Mouse (Mus musculus): Measurements from ENCODE around the gene Dnajb12. TPM values are rescaled to one million over a fixed set of nuclear protein-coding genes. Genes with fewer than 3 reads are reported as not detected.
"Not testable (repeated sequence)": the region's sequence is repeated elsewhere in the genome, so short reads cannot be mapped to it uniquely, and the experiment has no call there.

The Dnajb12 gene
- polyA plus RNA-seq, 1 experiment from 2014 or later = 20.6 TPM

- H3K4me1 ChIP-seq (replicated peaks; ENCODE audit: control insufficient read depth, insufficient read depth, low read length) = peaks cover 14% of the 10 kb centered on the region; the same call in 1 of the 2 replicates
- peak; percentile 90 for DNase-seq (ENCODE audit: low spot score)
- peak; percentile 83 for ATAC-seq (ENCODE audit: low FRiP score)
- no peaks in the 10 kb centered on the region for H3K27me3 ChIP-seq (ENCODE audit: control insufficient read depth, insufficient read depth, low read length)
- H3K9ac ChIP-seq = no peak overlapping the region
- H3K27ac ChIP-seq = no peak overlapping the region
- H3K36me3 ChIP-seq (replicated peaks; ENCODE audit: control insufficient read depth, insufficient read depth) = no peaks in the 10 kb centered on the region
- H3K4me3 ChIP-seq (replicated peaks; ENCODE audit: low read length) = no peak overlapping the region
- WGBS = 37% methylated on average over 13 of the region's 13 CpGs
- no peaks in the 10 kb centered on the region for H3K9me3 ChIP-seq (ENCODE audit: control insufficient read depth, low read length)
- no peak overlapping the region for H3K4me2 ChIP-seq (replicated peaks)
Observed at GRCm38 (mm10) chr10:59864884-59865726, 14.3 kb upstream of the Dnajb12 start.

GRCm38 (mm10) chr10:59868266-59868665 is 11.1 kb upstream of the Dnajb12 start:
- Histone ChIP-seq H3K4me3 (replicated peaks; ENCODE audit: low read length) (no peak overlapping the region), H3K36me3 (replicated peaks; ENCODE audit: control insufficient read depth, insufficient read depth) (no peaks in the 10 kb centered on the region), H3K27me3 (ENCODE audit: control insufficient read depth, insufficient read depth, low read length) (no peaks in the 10 kb centered on the region), H3K4me2 (replicated peaks) (no peak overlapping the region), H3K27ac (no peak overlapping the region), H3K4me1 (replicated peaks; ENCODE audit: control insufficient read depth, insufficient read depth, low read length) (peaks cover 6% of the 10 kb centered on the region; the same call in 1 of the 2 replicates), H3K9me3 (ENCODE audit: control insufficient read depth, low read length) (no peaks in the 10 kb centered on the region), H3K9ac (no peak overlapping the region)
- ATAC-seq (ENCODE audit: low FRiP score) (no peak), DNase-seq (ENCODE audit: low spot score) (no peak)
- 46% methylated on average over 11 of the region's 11 CpGs for WGBS

GRCm38 (mm10) chr10:59870038-59870437 is 9.3 kb upstream of the Dnajb12 start:
- H3K4me3 ChIP-seq (replicated peaks; ENCODE audit: low read length) = no peak overlapping the region
- WGBS = 90% methylated on average over 6 of the region's 6 CpGs
- H3K9ac ChIP-seq = no peak overlapping the region
- no peaks in the 10 kb centered on the region for H3K36me3 ChIP-seq (replicated peaks; ENCODE audit: control insufficient read depth, insufficient read depth)
- H3K27me3 ChIP-seq (ENCODE audit: control insufficient read depth, insufficient read depth, low read length) = no peaks in the 10 kb centered on the region
- DNase-seq (ENCODE audit: low spot score) = no peak
- no peak overlapping the region for H3K27ac ChIP-seq
- H3K4me1 ChIP-seq (replicated peaks; ENCODE audit: control insufficient read depth, insufficient read depth, low read length) = no peaks in the 10 kb centered on the region
- ATAC-seq (ENCODE audit: low FRiP score) = no peak
- H3K9me3 ChIP-seq (ENCODE audit: control insufficient read depth, low read length) = no peaks in the 10 kb centered on the region
- no peak overlapping the region for H3K4me2 ChIP-seq (replicated peaks)

DNA sequence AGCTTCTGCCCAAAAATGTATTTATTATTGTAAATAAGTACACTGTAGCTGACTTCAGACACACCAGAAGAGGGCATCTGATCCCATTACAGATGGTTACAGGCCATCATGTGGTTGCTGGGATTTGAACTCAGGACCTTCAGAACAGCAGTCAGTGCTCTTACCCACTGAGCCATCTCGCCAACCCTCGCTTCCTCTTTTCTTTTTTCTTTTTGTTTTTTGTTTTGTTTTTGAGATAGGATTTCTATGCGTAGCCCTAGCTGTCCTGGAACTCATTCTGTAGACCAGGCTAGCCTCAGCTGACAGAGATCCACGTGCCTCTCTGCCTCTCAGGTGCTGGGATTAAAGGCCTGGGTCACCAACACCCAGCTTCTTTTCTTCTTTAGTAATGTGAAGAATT is 6.7 kb upstream of the Dnajb12 start:
- H3K27me3 ChIP-seq (ENCODE audit: control insufficient read depth, insufficient read depth, low read length); H3K9me3 ChIP-seq (ENCODE audit: control insufficient read depth, low read length); H3K27ac ChIP-seq; ATAC-seq (ENCODE audit: low FRiP score); H3K4me3 ChIP-seq (replicated peaks; ENCODE audit: low read length); H3K4me1 ChIP-seq (replicated peaks; ENCODE audit: control insufficient read depth, insufficient read depth, low read length); DNase-seq (ENCODE audit: low spot score); H3K36me3 ChIP-seq (replicated peaks; ENCODE audit: control insufficient read depth, insufficient read depth); H3K9ac ChIP-seq; H3K4me2 ChIP-seq (replicated peaks): not testable (repeated sequence)
- WGBS = 87% methylated on average over 4 of the region's 4 CpGs

- H3K27me3 ChIP-seq (ENCODE audit: control insufficient read depth, insufficient read depth, low read length) = no peaks in the 10 kb centered on the region
- H3K9me3 ChIP-seq (ENCODE audit: control insufficient read depth, low read length) = no peaks in the 10 kb centered on the region
- WGBS = 93% methylated on average over 5 of the region's 5 CpGs
- H3K27ac ChIP-seq = no peak overlapping the region
- no peak for DNase-seq (ENCODE audit: low spot score)
- H3K36me3 ChIP-seq (replicated peaks; ENCODE audit: control insufficient read depth, insufficient read depth) = no peaks in the 10 kb centered on the region
- H3K4me3 ChIP-seq (replicated peaks; ENCODE audit: low read length) = no peak overlapping the region
- ATAC-seq (ENCODE audit: low FRiP score) = no peak
- H3K4me2 ChIP-seq (replicated peaks) = no peak overlapping the region
- H3K9ac ChIP-seq = no peak overlapping the region
- H3K4me1 ChIP-seq (replicated peaks; ENCODE audit: control insufficient read depth, insufficient read depth, low read length) = no peaks in the 10 kb centered on the region
Observed at GRCm38 (mm10) chr10:59873206-59873605, 6.2 kb upstream of the Dnajb12 start.

GRCm38 (mm10) chr10:59873613-59874012 is 5.7 kb upstream of the Dnajb12 start:
- H3K4me3 ChIP-seq (replicated peaks; ENCODE audit: low read length) = no peak overlapping the region
- no peak for DNase-seq (ENCODE audit: low spot score)

GRCm38 (mm10) chr10:59875396-59875795 is 4.0 kb upstream of the Dnajb12 start:
- H3K36me3 ChIP-seq (replicated peaks; ENCODE audit: control insufficient read depth, insufficient read depth) = no peaks in the 10 kb centered on the region
- no peak overlapping the region for H3K4me3 ChIP-seq (replicated peaks; ENCODE audit: low read length)
- no peak overlapping the region for H3K27ac ChIP-seq
- no peak overlapping the region for H3K4me2 ChIP-seq (replicated peaks)
- no peak for DNase-seq (ENCODE audit: low spot score)
- peaks cover 4% of the 10 kb centered on the region; the same call in 1 of the 2 replicates for H3K4me1 ChIP-seq (replicated peaks; ENCODE audit: control insufficient read depth, insufficient read depth, low read length)
- no peaks in the 10 kb centered on the region for H3K27me3 ChIP-seq (ENCODE audit: control insufficient read depth, insufficient read depth, low read length)
- ATAC-seq (ENCODE audit: low FRiP score) = no peak
- no peaks in the 10 kb centered on the region for H3K9me3 ChIP-seq (ENCODE audit: control insufficient read depth, low read length)
- no peak overlapping the region for H3K9ac ChIP-seq
- 45% methylated on average over 1 of the region's 1 CpGs for WGBS

More at GRCm38 (mm10) chr10:59873613-59874012, 5.7 kb upstream of the Dnajb12 start:
- no peak overlapping the region for H3K9ac ChIP-seq
- no peaks in the 10 kb centered on the region for H3K9me3 ChIP-seq (ENCODE audit: control insufficient read depth, low read length)
- WGBS = 84% methylated on average over 5 of the region's 5 CpGs
- no peaks in the 10 kb centered on the region for H3K27me3 ChIP-seq (ENCODE audit: control insufficient read depth, insufficient read depth, low read length)
- no peaks in the 10 kb centered on the region for H3K36me3 ChIP-seq (replicated peaks; ENCODE audit: control insufficient read depth, insufficient read depth)
- no peak for ATAC-seq (ENCODE audit: low FRiP score)
- no peak overlapping the region for H3K4me2 ChIP-seq (replicated peaks)
- H3K4me1 ChIP-seq (replicated peaks; ENCODE audit: control insufficient read depth, insufficient read depth, low read length) = peaks cover 2% of the 10 kb centered on the region; the same call in 1 of the 2 replicates
- H3K27ac ChIP-seq = no peak overlapping the region

DNA sequence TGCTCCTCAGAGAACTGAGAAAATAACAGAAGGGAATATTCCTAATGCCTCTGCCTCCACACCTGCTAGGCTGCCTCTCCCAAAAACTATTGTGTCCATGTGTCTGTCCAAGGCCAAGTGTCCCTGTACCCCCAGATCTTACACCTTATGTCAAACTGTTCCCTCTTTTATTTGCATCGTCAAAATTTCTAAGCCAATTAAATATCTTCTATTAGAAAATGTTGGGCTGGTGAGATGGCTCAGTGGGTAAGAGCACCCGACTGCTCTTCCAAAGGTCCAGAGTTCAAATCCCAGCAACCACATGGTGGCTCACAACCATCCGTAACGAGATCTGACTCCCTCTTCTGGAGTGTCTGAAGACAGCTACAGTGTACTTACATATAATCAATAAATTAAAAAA is 2.7 kb upstream of the Dnajb12 start:
- 89% methylated on average over 3 of the region's 4 CpGs for WGBS
- not testable (repeated sequence) for H3K27me3 ChIP-seq (ENCODE audit: control insufficient read depth, insufficient read depth, low read length); ATAC-seq (ENCODE audit: low FRiP score); DNase-seq (ENCODE audit: low spot score); H3K9me3 ChIP-seq (ENCODE audit: control insufficient read depth, low read length); H3K4me2 ChIP-seq (replicated peaks); H3K9ac ChIP-seq; H3K36me3 ChIP-seq (replicated peaks; ENCODE audit: control insufficient read depth, insufficient read depth); H3K4me3 ChIP-seq (replicated peaks; ENCODE audit: low read length); H3K27ac ChIP-seq
- H3K4me1 ChIP-seq (replicated peaks; ENCODE audit: control insufficient read depth, insufficient read depth, low read length) = peaks cover 11% of the 10 kb centered on the region

DNA sequence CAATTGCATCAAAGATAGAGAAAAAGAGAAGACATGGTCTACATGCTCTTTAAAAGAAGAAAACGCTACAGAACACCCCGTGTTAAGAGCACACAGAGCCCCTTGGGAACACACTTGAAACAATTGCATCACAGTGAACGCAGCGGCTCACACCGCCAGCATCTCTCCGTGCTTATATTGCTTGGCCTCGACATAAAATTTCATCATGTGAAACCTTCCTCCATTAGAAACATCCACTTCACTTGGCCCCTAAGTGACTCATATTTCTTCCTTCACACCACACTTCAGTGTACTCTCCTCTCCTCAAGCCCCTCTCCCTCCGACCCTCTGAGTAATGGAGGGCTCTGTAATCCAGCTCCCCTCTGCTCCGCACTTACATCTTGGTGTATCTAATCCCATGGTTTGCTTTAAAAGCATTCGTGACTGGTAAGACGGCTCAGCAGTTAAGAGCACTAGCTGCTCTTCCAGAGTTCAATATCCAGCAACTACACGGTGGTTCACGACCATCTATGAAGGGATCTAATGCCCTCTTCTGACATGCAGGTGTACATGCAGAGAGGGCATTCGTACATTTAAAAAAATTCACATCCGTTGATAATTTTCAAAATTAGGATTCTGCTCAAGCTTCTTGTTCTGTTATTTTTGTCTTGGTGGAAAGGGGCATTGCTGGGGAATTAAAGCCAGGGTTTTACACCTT is 1.8 kb upstream of the Dnajb12 start:
- Histone ChIP-seq H3K4me2 (replicated peaks) (no peak overlapping the region), H3K9me3 (ENCODE audit: control insufficient read depth, low read length) (no peaks in the 10 kb centered on the region), H3K4me3 (replicated peaks; ENCODE audit: low read length) (no peak overlapping the region), H3K27me3 (ENCODE audit: control insufficient read depth, insufficient read depth, low read length) (no peaks in the 10 kb centered on the region), H3K27ac (no peak overlapping the region), H3K36me3 (replicated peaks; ENCODE audit: control insufficient read depth, insufficient read depth) (no peaks in the 10 kb centered on the region), H3K4me1 (replicated peaks; ENCODE audit: control insufficient read depth, insufficient read depth, low read length) (peaks cover 11% of the 10 kb centered on the region), H3K9ac (no peak overlapping the region)
- DNase-seq (ENCODE audit: low spot score) (no peak), ATAC-seq (ENCODE audit: low FRiP score) (no peak)
- WGBS = 80% methylated on average over 15 of the region's 15 CpGs
